Mouse (Mus musculus) frontal cortex, postnatal 10 days (tissue): ENCODE measurements around the gene BC053393.
"Not testable (repeated sequence)": the region's sequence is repeated elsewhere in the genome, so short reads cannot be mapped to it uniquely, and the experiment has no call there.

Experiments used
- DNase-seq, 2 experiments: peaks; one replicate each; pipeline ENCODE4 v3.0.0; 2022; ENCODE audit warnings: low spot score in 2 of 2, mixed read lengths in 1 of 2

Gene BC053393

GRCm38 (mm10) chr11:46571327-46571726 lies at the start of gene BC053393:
TSS of gene BC053393 (plus strand) at chr11:46571536.
- DNase-seq = no peak

DNA sequence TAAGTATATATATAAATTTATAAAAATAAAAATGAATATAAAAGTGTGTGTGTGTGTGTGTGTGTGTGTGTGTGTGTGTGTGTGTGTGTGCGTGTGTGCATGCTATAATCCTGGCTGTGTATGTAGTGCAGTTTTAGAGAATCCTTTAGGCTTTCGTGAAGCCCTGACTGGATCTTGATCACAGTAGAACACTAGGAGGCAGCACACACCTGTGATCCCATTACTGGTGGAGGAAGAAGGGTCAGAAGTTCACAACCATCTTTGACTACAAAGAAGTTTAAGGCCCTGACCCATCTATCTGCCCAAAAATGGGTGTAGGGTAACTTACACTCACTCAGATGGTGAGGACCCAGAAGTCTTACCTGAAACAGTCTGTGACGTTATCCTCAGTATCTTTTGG lies 48.6 kb upstream of the BC053393 start:
- no peak for DNase-seq

GRCm38 (mm10) chr11:46523912-46524311 lies 47.4 kb upstream of the BC053393 start, which contains the start of gene Gm12169:
TSS of gene Gm12169 (plus strand) at chr11:46524212.
- DNase-seq = no peak

DNA sequence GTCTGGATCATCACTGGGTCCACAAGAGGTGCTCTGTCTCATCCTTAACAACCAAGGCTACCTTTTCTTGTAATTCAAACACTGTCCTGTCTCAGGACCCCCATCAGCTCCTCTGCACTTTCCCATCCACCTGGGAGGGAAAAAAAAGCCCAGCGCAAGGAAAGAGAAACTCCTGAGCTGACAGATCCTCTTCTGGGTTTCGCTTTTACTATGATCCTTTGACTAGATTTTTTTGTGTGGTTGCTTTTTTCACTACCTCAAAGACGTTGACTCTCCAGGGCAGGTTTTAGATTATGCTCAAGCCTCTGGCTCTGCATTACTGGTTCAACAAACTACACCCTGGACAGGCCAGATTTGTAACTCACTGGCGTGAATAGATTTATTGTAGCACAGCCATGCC lies 41.2 kb upstream of the BC053393 start:
- DNase-seq = no peak

GRCm38 (mm10) chr11:46536978-46537377 lies 34.4 kb upstream of the BC053393 start:
- no peak for DNase-seq

DNA sequence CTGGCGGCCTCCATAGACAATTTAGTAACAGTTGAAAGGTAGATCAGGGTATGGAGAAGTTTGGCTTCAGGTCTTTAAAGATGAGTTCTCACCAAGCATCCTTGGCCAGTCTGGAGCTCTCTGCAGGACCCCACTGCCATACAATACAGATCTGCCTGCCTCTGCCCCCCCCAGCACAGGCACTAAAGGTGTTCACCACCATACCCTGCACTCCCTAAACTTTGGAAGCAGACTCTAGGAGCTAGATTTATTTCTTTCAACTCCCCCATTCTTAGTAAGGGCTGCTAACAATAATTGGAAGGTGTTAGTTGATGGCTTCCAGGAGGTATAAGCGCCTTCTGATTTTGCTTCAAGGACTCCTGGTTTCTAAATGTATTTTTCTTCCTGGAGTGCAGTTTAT lies 27.8 kb upstream of the BC053393 start:
- no peak for DNase-seq

DNA sequence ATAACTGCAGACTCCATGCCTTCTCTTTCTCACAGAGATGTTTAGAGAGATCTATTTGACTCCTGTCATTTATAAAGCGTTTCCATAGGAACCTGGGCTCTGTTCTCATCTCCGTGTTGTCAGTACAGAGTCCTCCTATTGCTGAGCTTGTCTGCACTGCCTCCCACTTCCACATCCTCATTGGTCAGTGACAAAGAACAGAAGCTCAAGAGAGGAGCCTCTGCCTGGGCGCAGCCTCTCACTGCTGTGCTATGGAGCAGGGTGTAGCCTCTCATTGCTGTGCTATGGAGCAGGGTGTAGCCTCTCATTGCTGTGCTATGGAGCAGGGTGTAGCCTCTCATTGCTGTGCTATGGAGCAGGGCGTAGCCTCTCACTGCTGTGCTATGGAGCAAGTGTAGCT lies 21.6 kb upstream of the BC053393 start:
- DNase-seq = no peak

- peak in 1 of 2 experiments; percentile 5 for DNase-seq
These were observed 18.6 kb upstream of the BC053393 start for GRCm38 (mm10) chr11:46552741-46553140.

- DNase-seq = no peak
These were observed 10.2 kb upstream of the BC053393 start for GRCm38 (mm10) chr11:46561096-46561495.

GRCm38 (mm10) chr11:46564671-46565070 lies 6.7 kb upstream of the BC053393 start:
- no peak for DNase-seq

DNA sequence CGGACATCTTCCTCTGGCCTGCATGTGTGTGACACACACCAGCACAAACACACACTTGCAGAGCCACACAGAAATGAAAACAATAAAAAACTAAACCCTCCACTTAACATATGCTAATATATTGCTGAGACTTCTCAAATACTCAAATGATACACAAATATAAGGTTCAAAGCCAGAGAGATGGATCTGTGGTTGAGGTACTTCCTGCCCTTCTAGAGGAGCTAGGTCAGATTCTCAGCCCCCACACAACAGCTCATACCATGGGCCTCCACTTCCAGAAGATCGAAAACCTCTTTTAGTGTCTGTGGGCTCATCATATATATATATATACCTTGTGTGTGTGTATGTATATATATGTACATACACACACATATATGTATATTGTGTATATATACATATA lies 5.4 kb upstream of the BC053393 start:
- no peak for DNase-seq

GRCm38 (mm10) chr11:46569107-46569506 lies 2.2 kb upstream of the BC053393 start:
- no peak for DNase-seq

DNA sequence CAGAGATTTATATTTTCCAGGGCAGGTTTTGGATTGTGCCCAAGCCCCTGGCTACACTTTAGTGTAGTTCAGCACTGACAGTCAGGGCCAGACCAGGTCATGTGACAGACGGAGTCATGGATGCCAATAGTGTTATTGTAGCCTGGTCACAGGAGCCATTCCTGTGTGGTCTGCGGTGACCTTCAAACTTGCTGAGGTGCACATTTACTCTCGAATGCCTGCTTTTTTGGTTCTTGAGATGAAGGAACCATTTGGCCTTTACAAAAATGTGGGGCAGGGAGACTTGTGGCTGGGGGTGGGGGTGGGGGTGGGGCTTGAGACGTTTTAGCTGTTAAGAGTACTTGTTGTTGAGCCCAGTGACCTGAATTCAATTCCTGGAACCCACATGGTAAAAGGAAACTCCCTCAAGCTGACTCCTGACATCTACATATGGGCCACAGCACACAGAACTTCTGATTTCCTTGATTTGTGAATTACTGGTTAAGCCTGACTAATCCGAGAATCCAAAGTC lies 7.5 kb downstream of the BC053393 start:
- no peak for DNase-seq

GRCm38 (mm10) chr11:46580428-46580827 lies 9.1 kb downstream of the BC053393 start:
- no peak for DNase-seq

GRCm38 (mm10) chr11:46582741-46583140 lies 11.4 kb downstream of the BC053393 start:
- no peak for DNase-seq

DNA sequence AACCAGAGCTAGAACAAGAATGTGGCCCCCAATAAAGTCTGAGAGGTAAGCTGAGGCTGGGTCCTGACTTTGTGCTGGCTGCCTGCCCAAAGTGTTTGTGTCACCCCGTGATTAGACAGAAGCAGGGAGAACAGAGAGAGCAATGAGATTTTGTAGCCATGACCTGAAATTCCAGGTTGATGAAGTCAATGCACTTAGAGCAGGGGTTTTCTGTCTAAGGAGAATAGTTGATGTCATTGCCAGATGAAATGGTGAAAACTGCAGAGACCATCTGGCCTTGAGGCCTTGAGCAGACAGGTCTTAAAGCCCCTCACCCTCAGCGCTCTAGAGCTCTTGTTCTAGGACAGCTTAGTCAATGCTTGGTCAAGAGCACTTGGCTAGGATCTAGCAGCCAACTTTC lies 21.1 kb downstream of the BC053393 start:
- DNase-seq = no peak

DNA sequence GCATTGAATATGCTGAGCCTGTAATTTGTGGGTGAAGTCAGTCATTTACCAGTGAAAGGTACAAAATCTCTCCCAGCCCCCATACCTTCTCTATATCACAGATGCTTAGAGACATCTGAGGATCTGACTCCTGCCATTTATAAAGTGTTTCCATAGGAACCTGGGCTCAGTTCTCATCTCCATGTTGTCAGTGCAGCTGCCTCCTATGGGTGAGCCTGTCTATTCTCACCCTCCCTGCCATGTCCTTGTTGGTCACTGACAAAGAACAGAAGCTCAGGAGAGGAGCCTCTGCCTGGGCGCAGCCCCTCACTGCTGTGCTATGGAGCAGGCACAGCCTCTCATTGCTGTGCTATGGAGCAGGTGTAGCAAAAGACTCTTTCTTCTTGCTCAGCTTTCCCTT lies 48.6 kb downstream of the BC053393 start:
- no peak for DNase-seq

- no peak for DNase-seq
These were observed 49.3 kb downstream of the BC053393 start for GRCm38 (mm10) chr11:46620414-46621168.

DNA sequence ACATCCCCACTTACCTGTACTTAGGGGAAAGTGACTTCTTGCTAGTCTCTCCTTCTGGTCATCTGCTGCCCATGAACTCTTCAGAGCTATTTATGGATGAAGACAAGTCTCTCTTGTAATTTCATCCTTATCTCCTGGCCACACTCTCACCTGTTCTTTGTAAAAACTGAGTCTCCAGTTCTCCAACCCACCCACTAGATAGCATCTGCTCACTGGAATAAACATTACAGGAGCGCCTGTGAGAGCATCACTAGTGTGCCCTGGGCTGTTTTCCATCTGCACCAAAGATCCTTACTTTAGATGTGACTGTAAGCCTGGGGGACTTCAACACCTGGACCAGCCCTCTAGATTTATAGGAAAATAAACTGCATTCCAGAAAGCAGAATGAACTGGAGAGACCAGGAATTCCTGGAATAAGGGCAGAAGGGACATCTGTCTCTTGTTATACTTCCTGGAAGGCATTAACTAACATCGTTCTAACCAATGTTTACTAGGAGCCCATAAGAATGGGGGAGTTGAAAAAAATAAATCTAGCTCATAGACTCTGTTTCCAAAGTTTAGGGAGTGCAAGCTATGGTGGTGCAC lies 58.0 kb downstream of the BC053393 start, which contains the start of gene Dppa1:
Dppa1 (minus strand) TSS at position 51 of the 585 bp plus-strand sequence.
- no peak for DNase-seq

- DNase-seq = peak in 1 of 2 experiments; percentile 27
These were observed 60.3 kb downstream of the BC053393 start for GRCm38 (mm10) chr11:46631635-46632034.

- DNase-seq = not testable (repeated sequence)
These were observed 64.2 kb downstream of the BC053393 start for GRCm38 (mm10) chr11:46635516-46635915.

- DNase-seq = no peak
These were observed 65.2 kb downstream of the BC053393 start for GRCm38 (mm10) chr11:46636568-46636967.
